Mouse (Mus musculus) adrenal gland, adult 2 months (tissue): ENCODE measurements at regions not wholly inside any gene's neighbourhood (a gene's known extent, or its start where the extent isn't known, plus 50 kb on each side); places are given as distances from the start of the nearest gene placed in this dataset.
A peak's percentile ranks its signal among the peaks of the same experiment; 100 is the strongest.

Experiments used
- DNase-seq: peaks from one replicate; pipeline ENCODE4 v3.0.0; 2021

GRCm38 (mm10) chr4:87718166-87718805 lies 314.9 kb downstream of the Mllt3 start:
- DNase-seq, result no peak

DNA sequence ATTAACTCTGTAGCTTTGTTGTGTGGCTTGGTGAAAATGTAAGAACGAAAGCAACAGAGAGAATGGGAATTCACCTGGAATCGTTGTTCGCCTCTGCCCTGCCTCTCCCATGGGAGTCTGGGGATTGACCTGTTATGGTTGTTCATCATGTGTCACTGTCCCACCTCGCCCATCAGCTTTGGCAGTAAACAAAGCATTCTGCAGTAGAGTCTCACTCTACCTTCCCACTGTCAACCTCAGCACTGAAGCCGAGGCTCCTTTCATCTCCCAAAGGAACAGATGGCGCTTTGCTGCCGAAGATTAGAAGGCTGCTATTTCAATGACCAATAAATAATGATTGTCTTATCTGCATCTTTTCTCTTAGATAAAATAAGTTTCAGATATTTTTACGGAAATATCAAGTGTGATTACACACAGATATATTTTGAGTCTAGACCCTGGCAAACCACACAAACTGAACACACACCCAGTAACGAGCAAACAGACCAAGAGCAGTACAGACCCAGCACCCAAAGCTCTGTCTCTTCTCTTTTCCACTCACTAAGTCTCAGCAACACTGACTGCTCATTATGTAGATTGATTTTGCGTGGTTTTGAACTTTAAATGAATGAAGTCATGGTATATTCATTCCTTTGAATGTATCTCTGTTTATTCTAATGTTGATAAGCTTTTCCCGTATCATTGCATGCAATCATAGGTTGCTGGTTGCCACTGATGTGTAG lies 317.8 kb downstream of the Mllt3 start:
- DNase-seq, result no peak

- DNase-seq, result no peak
Measured at GRCm38 (mm10) chr4:87712691-87713090, 320.5 kb downstream of the Mllt3 start.

- DNase-seq, result no peak
Measured at GRCm38 (mm10) chr4:87712286-87712685, 320.9 kb downstream of the Mllt3 start.

- no peak for DNase-seq
Measured at GRCm38 (mm10) chr4:87711185-87711827, 321.9 kb downstream of the Mllt3 start.

DNA sequence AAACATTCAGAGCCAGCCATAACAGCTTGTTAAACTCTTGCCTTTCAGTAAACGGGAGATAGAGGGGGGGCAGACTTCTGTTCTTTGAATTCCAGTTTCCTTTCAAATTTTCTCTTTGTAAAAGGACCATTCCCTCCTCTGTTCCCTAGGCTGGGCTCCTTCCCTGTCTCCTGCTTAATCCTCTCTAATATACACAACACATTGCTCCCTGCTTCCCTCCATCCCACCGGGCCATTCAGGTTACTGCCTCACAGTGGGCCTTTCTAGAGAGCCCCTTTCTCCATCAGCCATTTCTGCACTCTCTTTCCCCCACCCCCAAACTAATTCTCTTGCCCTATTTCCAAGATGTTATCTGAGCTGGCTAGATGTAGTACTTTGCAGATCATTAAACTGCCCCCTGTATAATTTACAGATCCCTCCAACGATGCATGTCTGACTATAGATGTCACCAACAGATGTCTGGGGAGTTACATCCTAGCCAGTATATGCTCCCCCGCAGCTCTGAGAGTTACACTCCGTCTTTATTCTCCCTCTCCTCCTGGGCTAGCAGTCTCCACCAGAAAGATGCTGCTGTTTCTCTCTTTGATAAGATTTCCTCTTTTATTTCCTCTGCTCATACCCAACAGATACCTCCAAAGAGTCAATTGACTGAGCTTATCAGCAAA lies 324.1 kb downstream of the Mllt3 start:
- no peak for DNase-seq

- DNase-seq, result no peak
Measured at GRCm38 (mm10) chr4:87707386-87707785, 325.8 kb downstream of the Mllt3 start.

GRCm38 (mm10) chr4:87702834-87703233 lies 330.3 kb downstream of the Mllt3 start:
- no peak for DNase-seq

GRCm38 (mm10) chr4:87702290-87702689 lies 330.9 kb downstream of the Mllt3 start:
- DNase-seq, result no peak

DNA sequence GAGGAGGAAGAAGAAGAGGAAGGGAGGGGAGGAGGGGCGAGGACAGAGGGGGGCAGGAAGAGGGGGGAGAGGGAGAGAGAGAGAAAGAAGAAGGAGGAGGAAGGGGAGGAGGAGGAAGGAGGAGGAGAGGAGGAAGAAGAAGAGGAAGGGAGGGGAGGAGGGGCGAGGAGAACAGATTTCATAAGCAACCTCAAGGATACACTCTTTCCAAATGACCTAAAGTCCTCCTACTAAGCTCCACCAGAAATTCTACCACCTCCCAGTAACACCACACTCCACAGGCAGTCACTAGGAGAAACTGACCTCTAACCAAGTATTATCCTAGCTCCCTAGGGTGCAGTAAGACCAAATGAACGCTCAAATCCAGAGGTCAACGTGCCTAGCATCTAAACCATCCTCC lies 332.1 kb downstream of the Mllt3 start:
- DNase-seq, result no peak

- DNase-seq, result no peak
Measured at GRCm38 (mm10) chr4:87700508-87700907, 332.7 kb downstream of the Mllt3 start.

GRCm38 (mm10) chr4:87699586-87699985 lies 333.6 kb downstream of the Mllt3 start:
- DNase-seq, result no peak

DNA sequence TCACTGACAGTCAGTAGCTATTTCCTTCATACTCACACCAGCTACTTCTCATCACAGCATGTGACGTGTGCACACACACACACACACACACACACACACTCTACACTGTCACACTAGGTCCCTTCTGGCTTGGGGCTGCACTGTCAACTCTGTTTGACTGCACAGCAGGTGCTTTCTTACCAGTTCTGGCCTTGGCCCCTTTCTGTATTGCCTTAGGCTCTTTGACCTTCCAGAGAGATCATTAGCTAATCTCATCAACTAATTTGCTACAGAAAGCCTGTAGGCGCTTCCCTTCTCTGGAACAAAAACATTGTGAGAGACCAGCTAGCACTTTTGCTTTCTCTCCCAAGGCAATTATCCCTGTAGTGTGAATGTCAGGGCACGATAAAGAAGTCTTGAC lies 334.4 kb downstream of the Mllt3 start:
- DNase-seq, result no peak

DNA sequence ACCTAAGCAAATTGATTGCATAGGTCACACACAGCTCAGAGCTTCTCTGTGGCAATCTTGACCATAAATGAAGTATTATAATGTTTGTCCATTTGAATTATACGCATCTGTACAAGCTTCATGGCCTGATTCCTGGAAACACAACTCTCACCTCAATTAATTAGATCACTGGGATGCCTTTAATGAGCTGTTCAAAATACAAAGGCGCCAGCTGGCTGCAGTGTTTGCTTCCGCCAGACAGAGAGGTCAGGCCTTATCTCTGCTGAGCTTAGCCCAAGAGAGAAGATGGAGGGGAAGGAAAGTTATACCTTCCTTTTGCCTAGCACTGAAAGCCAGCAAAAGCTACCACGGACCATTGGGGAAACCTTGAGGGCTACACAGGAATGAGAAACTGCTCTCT lies 336.2 kb downstream of the Mllt3 start:
- no peak for DNase-seq

DNA sequence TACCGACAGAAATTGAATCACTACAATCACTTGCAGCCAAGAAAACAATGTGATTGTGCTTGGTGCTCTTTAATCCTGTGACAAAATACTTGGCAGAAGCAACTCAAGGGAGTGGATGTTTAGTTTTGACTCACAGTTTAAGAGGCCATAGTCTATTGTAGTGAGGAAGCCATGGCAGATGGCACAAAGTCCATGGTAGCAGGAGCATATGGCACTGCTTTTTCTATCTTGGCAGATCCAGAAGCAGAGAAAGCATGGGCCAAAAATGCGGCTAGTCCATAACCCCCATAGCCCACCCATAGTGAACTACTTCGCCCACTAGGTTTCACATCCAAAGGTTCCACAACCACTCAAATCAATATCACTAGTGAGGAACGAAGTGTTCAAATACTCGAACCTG lies 337.4 kb downstream of the Mllt3 start:
- DNase-seq, result no peak

- no peak for DNase-seq
Measured at GRCm38 (mm10) chr4:87692741-87693140, 340.4 kb downstream of the Mllt3 start.

GRCm38 (mm10) chr4:87684952-87685351 lies 348.2 kb downstream of the Mllt3 start:
- no peak for DNase-seq

DNA sequence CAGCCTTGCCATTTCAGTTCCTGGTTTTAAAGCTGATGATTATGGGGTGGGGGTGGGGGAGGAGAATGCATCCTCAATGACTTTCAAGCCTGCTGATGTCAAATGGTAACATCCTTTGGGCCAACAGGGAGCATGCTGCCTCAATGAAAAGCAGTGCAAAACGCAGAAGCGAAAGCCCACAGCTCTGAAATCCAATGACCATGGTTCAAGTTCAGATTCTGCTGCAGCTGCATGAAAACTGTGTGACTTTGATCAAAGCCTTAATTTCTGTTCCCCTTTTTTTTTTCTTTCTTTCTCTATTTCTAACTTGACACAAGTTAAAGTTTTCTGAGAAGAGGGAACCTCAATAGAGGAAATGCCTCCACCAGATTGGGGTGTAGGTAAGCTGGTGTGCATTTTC lies 350.4 kb downstream of the Mllt3 start:
- DNase-seq, result no peak

- no peak for DNase-seq
Measured at GRCm38 (mm10) chr4:87671101-87671500, 362.1 kb downstream of the Mllt3 start.

DNA sequence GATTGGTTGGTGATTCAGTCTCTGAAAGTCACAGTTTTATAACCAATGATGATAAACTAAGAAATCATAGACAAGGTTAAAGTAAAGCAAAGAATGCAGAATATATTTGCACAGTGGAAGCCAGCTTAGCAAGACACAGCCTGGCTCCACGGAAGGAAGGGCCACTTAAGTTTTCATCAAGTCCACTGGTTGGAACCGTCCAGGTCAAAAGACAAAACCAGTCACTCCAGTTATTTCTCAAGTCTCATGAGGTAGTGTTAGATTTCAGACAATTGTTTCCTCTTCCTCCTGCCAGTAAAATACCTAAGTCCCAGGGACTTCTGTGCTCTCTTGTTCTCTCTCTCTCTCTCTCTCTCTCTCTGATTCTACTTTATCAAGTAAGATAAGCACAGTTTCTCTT lies 363.0 kb downstream of the Mllt3 start:
- DNase-seq, result no peak

DNA sequence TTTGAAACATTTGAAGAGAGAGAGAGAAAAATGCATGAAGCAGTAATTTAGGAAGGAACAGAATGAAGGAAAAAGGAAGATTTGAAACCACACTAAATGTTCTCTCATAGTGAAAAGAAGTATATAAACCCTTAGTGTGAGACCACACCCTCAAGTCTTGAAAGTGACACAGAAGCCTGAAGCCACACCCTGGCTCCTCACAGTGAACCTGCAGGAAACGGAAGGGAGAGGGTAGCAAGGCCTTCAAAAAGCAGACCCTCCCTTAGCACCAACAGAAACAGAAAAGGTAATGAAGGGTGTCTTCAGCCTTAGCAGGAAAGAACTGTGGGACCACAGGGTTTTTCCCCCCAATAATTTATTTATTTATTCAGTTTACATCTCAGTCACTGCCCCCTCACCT lies 363.7 kb downstream of the Mllt3 start:
- no peak for DNase-seq

DNA sequence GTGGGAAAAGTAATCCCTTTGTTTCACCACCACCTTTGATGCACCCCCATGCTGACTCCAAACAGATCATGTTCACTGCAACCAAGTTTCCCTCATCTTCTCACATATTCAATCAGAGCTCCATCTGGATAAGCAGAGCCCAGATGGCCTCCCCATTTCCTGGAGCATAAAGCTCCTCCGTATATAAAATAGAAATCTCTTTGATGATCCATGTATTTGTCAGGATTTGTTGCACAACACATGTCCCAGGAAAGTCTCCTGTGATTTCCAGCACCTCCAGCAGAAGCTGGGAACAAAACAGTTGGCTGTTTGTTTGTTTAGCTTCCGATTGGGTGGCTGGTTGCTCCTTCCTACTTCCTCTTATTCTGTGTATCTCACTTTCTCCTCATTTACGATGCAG lies 364.9 kb downstream of the Mllt3 start:
- DNase-seq, result no peak

DNA sequence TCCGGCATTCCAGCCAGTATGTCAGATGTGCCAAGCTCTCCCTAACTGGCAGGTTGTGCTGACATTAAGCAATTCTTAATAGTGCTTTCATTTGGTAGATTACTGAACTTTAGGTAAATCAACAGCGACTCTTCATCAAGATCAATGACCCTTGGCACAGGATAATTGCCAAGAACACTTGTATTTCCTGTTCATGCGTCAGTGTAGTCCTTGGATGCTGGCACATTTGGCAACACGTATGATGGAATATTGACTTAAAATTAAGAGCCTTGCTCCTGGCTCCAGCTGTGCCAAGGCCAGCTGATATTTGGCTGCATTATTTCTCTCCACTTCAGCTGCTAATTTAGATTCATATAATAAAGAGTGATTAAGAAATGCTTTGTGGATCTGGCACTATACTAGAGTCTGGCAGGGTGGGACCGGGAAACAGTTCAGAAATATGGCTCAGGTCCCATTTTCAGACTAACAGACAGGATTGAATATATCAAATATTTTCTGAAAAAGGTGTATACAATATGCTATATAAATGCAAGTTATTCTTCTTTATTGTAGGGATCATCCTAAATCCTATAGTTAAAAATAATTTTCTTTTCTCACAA lies 365.5 kb downstream of the Mllt3 start:
- DNase-seq, result peak; percentile 57
